Mouse (Mus musculus) lung, embryonic 16.5 days (tissue): ENCODE measurements at regions not wholly inside any gene's neighbourhood (a gene's known extent, or its start where the extent isn't known, plus 50 kb on each side); places are given as distances from the start of the nearest gene placed in this dataset.

Experiments used
- ATAC-seq: fragments of 200-750 bp; cut with Nextera tagmentation; 2 replicates; pipeline ENCODE4 v1.8.0; 2017; ENCODE audit warnings: low read depth, mild to moderate bottlenecking, moderate library complexity
- H3K27ac ChIP-seq: fragments of 300-500 bp; sonication (generic); 2 replicates; pipeline ENCODE4 v1.5.1; 2014; ENCODE audit warnings: mild to moderate bottlenecking, control low read depth, low read length
- H3K27me3 ChIP-seq: fragments of 300-500 bp; sonication (generic); 2 replicates; pipeline ENCODE4 v1.6.1; 2014; ENCODE audit warnings: low read depth, low read length, mixed read lengths; ENCODE audit not compliant: control insufficient read depth, insufficient read depth
- H3K36me3 ChIP-seq: fragments of 300-500 bp; sonication (generic); 2 replicates; pipeline ENCODE4 v1.6.1; 2014; ENCODE audit warnings: low read length; ENCODE audit not compliant: control insufficient read depth, insufficient read depth
- H3K4me1 ChIP-seq: fragments of 300-500 bp; sonication (generic); replicated peaks from 2 replicates; pipeline ENCODE4 v1.6.1; 2014; ENCODE audit warnings: low read length, mixed read lengths; ENCODE audit not compliant: control insufficient read depth, insufficient read depth
- H3K4me2 ChIP-seq: fragments of 300-500 bp; sonication (generic); 2 replicates; pipeline ENCODE4 v1.6.1; 2014; ENCODE audit warnings: low read depth, low read length, control low read depth
- H3K4me3 ChIP-seq: fragments of 300-500 bp; sonication (generic); 2 replicates; pipeline ENCODE4 v1.5.1; 2014; ENCODE audit warnings: mild to moderate bottlenecking, low read length, control low read depth
- H3K9ac ChIP-seq: fragments of 300-500 bp; sonication (generic); 2 replicates; pipeline ENCODE4 v1.6.1; 2014; ENCODE audit warnings: low read length, control low read depth
- H3K9me3 ChIP-seq: fragments of 300-500 bp; sonication (generic); 2 replicates; pipeline ENCODE4 v1.6.1; 2016; ENCODE audit warnings: low read length; ENCODE audit not compliant: control insufficient read depth
- WGBS: fragments of 180-500 bp; shearing (Covaris S2); extraction: QIAGEN DNeasy Blood & Tissue Kit; methylation state at CpG from one replicate; pipeline ENCODE4 v1.1.7; 2014; 5-methylcytosine and 5-hydroxymethylcytosine counted together

GRCm38 (mm10) chr8:126231801-126232200 lies 66.6 kb upstream of the Slc35f3 start:
- H3K27me3 ChIP-seq, result no peaks in the 10 kb centered on the region
- H3K4me2 ChIP-seq, result no peak overlapping the region
- no peaks in the 10 kb centered on the region for H3K36me3 ChIP-seq
- H3K9ac ChIP-seq, result no peak overlapping the region
- no peak for ATAC-seq
- no peaks in the 10 kb centered on the region for H3K9me3 ChIP-seq
- WGBS, result 76% methylated on average over 1 of the region's 1 CpGs
- no peak overlapping the region for H3K27ac ChIP-seq
- no peak overlapping the region for H3K4me3 ChIP-seq
- no peaks in the 10 kb centered on the region for H3K4me1 ChIP-seq

DNA sequence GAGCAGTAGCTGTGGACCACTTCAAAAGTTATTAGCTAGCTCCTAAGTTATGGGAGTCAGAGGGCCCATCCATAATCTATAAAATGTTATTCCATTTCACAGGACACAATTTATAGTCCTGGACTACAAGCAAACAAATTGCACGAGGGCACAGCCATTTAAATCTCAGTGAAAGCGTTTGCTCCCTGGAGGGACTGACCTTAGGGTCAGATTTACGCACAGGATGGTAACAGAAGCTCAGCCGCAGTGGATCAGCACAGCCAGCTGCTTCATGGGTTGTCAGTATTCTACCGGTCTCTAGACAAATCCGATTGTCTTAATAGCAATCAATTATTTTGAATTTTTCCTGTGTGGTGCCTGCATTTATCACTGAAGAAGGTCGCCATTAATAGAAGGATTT lies 65.8 kb upstream of the Slc35f3 start:
- no peak for ATAC-seq
- WGBS, result 33% methylated on average over 7 of the region's 7 CpGs
- no peaks in the 10 kb centered on the region for H3K9me3 ChIP-seq
- H3K4me1 ChIP-seq, result no peaks in the 10 kb centered on the region
- no peak overlapping the region for H3K4me3 ChIP-seq
- H3K27ac ChIP-seq, result no peak overlapping the region
- H3K9ac ChIP-seq, result no peak overlapping the region
- H3K27me3 ChIP-seq, result no peaks in the 10 kb centered on the region
- H3K4me2 ChIP-seq, result no peak overlapping the region
- H3K36me3 ChIP-seq, result no peaks in the 10 kb centered on the region

DNA sequence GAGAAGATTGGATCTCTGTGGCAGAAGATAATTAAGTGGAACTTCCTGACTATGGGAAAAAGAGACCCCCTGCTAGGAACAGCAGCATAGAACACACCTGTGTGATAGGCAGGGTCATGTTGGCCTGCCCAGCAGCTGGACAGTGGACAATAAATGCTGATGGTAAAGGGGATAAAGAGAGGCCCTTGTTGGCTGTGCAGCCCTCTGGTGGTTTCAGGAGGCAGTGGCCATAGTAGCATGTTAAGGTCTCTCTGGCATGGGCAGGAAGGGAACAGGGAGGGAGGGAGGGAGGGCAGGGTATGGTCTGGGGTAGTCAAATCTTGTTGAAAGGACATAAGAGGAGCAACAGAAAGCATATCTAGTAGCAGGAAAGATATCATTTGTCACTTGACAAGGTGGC lies 58.7 kb upstream of the Slc35f3 start:
- Histone ChIP-seq H3K27me3 (no peaks in the 10 kb centered on the region), H3K4me3 (no peak overlapping the region), H3K9ac (no peak overlapping the region), H3K27ac (no peak overlapping the region), H3K4me1 (no peaks in the 10 kb centered on the region), H3K36me3 (no peaks in the 10 kb centered on the region), H3K4me2 (no peak overlapping the region), H3K9me3 (no peaks in the 10 kb centered on the region)
- ATAC-seq, result no peak

DNA sequence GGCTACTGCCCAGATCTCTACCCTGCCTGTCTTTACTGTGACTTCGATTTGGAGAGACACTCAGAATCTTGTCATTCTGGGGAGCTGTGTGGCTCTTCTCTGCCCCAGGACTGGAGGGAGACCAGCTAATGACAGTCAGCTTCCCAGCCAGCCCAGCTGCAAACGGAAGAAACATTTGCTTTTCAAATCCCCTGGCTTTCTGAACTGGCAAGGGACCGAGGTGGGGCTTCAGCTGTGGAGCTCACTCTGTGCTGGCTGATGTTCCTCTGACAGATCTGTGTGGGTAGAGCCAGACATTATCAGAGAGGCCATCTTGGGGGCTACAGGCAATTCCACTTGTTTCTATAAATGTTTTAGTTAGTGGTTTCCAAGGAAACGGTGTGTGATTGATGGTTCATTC lies 54.0 kb upstream of the Slc35f3 start:
- no peak for ATAC-seq
- Histone ChIP-seq H3K9ac (no peak overlapping the region), H3K27ac (no peak overlapping the region), H3K27me3 (no peaks in the 10 kb centered on the region), H3K4me1 (no peaks in the 10 kb centered on the region), H3K4me2 (no peak overlapping the region), H3K4me3 (no peak overlapping the region), H3K9me3 (no peaks in the 10 kb centered on the region), H3K36me3 (no peaks in the 10 kb centered on the region)
- 13% methylated on average over 4 of the region's 4 CpGs for WGBS
